Mouse (Mus musculus): ENCODE measurements around the gene Vti1b. TPM values are rescaled to one million over a fixed set of nuclear protein-coding genes. Genes with fewer than 3 reads are reported as not detected.
"Not testable (repeated sequence)": the region's sequence is repeated elsewhere in the genome, so short reads cannot be mapped to it uniquely, and the experiment has no call there.

The Vti1b gene
- 147 and 182 TPM in 2 replicates for total RNA-seq (2017)

DNA sequence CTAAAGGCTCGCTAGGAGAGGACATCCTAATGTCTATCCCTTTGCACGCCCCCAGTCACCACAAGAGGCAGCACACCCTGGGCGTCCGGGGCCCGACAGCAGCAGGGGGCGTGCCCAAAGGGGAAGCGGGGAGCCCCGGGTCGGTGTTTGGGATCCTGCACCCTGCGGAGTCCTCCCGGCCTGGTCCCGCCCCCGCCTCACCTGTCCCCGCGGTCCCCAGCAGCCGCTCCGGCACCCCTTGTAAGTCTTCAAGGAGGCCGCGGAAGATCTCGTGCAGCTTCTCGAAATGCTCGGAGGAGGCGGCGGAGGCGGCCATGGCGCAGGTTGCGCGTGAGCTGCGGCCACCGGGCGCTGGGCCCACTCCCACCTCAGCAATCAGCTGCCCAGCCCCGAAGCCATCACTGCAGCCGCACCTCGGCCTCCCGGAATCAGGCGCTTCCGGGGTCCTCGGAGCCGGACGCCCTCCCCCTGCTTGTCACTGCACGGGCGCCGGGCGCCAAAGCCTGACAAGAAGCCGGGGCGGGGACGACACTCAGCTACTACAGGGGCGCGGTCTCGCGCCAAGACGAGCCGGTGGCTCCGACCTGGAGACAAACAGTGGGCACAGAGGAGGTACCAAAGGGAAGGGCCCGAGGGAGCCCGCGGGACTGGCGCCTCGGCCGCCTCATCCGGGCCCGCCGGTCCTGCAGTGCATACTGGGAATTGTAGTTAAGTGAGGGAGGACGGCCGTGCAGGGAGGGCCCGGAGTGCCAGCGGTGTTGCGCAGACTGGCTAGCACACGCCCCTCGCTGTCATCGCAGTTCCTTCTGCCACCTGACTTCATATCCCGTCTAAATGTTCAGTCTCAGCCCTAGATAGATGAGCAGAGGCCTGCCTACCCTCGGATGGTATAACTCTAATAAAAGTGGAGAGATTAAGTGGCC lies at the start of gene Vti1b:
Gene Vti1b, minus strand, starts transcription at position 649 of the 923 bp plus-strand sequence.
- peak; percentile 97 for ATAC-seq (replicated peaks; ENCODE audit: low read depth, poor library complexity, severe bottlenecking)

DNA sequence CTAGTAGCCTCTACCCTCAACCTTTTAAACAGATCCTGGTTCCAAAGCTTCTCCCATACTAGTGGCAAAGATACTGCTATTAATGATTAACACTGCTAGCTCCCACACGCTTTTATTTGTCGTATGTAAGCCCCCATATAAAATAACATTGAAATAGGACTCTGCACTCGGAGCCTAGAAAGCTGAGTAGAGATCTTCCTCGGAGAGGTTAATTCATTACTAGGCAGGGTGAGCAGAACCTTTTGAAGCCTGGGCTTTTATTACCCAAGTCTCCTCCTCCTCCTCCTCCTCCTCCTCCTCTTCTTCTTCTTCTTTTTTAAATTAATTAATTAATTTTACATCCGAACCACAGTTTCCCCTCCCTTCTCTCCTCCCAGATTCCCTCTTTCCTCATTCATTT lies 45.0 kb upstream of the Vti1b start:
- ATAC-seq (replicated peaks; ENCODE audit: low read depth, poor library complexity, severe bottlenecking) = no peak

DNA sequence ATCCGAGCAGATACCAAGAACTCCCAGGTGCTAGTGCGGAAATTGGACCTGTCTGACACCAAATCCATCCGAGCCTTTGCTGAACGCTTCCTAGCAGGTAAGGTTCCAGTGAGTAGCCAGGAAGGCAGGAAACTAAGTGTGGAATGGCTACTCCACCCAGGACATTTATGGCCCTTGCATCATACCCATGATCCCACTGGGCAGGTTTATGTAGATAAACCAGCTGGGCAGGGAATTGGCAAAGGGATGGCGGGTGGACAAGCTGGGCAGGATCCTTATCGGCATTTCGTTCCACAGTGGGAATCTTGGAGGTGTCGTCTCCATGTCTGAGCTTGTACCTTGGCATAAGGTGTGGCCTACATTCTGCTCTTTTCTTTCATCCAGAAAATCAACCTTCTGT lies 39.0 kb upstream of the Vti1b start:
- no peak for ATAC-seq (replicated peaks; ENCODE audit: low read depth, poor library complexity, severe bottlenecking)

DNA sequence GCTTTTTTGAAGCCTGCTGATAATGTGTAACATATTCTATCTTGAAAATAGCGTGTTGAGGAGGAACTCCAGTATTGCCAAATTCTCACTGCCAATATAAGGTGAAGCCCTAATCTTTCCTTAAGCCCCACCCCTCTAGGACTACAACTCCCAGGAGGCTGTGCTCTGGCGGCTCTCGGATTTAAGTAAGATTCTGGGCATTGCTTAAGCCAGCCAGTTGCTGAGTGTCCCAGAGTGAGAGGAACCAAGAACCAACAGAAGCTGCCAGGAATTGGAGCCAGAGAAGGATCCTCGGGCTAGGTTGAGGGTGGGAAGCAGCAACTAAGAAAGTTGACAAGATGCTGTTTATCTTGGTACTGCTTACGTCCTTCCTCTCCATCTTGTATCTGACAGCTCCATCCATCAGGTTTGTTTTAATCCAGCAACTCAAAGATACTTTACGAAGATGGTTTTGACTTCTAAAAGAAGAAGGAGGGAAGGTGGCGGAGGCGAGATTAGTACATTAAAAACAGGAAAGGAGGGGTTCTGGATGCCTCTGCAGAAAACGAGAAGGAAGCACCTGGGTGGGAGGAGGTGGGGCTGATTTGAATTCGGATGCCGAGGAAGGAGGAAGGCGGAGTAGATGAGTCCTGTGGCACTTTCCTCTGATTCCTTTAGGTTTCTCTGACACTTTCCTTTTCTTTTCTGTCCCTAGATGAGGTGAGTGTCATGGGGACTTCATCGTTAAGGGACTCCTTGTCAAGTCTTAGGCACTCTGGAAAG lies 36.4 kb upstream of the Vti1b start, which contains the start of gene Rdh12:
Gene Rdh12, plus strand, starts transcription at position 212 of the 762 bp plus-strand sequence.
- peak; percentile 95 for ATAC-seq (replicated peaks; ENCODE audit: low read depth, poor library complexity, severe bottlenecking)

DNA sequence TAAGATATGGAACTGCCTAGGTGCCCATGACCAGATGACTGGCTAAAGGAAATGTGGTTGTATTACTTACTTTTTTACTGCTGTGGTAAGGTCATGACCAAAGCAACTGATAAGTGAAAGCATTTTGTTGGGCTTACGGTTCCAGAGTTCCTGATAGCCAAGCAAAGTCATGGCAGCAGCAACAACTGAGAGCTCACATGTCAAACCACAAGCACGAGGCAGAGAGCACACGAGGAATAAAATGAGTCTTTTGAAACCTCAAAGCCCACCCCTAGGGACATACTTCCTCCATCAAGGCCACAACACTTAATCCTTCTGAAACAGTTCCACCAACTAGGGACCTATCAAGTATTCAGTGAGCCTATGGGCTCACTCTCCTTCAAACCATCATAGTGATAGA lies 29.4 kb upstream of the Vti1b start:
- no peak for ATAC-seq (replicated peaks; ENCODE audit: low read depth, poor library complexity, severe bottlenecking)

DNA sequence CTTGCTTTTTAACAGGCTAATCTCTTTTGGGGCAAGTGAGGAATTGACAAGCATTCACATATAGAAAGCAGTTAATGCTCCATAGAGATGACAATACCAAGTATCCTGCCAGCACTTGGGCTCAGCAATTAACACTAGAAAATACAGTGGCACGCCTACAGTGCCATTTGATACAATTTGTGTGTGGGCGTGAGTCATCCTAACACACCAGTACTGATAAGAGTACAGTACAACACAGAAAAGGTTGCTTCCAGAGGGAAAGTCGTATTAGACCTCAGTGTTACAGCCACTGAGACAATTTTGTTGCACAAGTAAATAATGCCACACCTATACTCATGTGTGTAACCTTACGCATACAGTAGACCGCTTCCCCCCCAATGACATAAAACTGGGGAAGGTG lies 24.6 kb upstream of the Vti1b start:
- ATAC-seq (replicated peaks; ENCODE audit: low read depth, poor library complexity, severe bottlenecking) = no peak

DNA sequence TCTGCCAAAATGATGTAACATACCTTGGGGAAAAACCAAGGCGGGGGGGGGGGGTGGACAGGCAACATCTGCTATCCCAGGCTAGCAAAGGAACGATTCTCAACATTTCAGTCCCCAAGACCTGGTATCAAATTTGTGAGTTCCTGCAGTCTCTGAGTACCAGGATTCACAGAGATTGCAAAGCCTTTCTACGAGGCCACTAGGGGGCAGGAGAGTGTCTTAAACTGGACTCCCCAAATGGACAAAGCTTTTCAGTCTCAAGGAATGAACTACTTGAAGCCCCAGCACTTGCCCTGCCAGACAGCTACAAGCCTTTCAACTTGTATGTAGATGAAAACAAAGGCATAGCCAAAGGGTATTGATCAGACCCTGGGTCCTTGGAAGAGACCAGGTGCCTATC lies 21.0 kb upstream of the Vti1b start:
- peak; percentile 56; the same call in 1 of the 2 replicates for ATAC-seq (replicated peaks; ENCODE audit: low read depth, poor library complexity, severe bottlenecking)

GRCm38 (mm10) chr12:79192193-79192592 lies 19.7 kb upstream of the Vti1b start, which contains the start of gene Rdh11:
Rdh11 (minus strand) TSS chr12:79192293.
- no peak for ATAC-seq (replicated peaks; ENCODE audit: low read depth, poor library complexity, severe bottlenecking)

- peak; percentile 95 for ATAC-seq (replicated peaks; ENCODE audit: low read depth, poor library complexity, severe bottlenecking)
Observed at GRCm38 (mm10) chr12:79191701-79192100, 19.2 kb upstream of the Vti1b start.

DNA sequence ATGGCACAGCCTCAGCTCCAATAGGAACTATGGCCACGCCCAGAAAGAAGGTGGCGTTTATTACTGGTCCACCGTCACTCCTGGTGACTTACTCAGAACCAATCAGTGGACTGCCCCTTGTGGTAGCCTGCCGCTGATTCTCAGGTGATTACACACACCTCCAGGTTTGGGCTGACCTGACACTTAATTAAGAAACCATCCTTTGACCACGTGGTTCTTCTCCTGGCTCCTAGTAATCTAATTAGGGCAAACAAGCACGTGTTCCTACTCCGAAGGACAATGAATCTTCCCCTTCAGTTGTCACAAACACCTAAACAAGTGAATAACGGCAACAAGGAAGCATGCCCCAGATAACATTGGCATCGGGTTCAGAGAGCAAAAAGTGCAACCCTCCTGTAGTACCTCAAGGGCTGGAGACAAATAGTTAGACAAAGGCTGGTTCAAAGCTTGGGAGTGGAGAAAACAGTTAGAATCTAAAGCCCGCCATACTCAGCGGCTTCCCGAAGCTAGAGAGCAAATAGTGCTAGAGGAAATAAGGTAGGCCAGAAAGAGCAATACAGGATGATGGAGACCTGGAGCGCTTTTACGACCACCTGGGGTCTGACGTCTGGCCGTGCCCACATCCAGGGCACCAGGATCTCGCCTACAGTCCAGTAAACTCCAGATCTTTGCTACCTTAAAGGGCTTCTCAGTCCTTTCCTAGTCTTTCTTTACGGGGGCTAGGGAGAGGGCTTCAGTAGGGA lies 18.6 kb upstream of the Vti1b start:
- ATAC-seq (replicated peaks; ENCODE audit: low read depth, poor library complexity, severe bottlenecking) = peak; percentile 89

- ATAC-seq (replicated peaks; ENCODE audit: low read depth, poor library complexity, severe bottlenecking) = not testable (repeated sequence)
Observed at GRCm38 (mm10) chr12:79185160-79185559, 12.7 kb upstream of the Vti1b start.

- ATAC-seq (replicated peaks; ENCODE audit: low read depth, poor library complexity, severe bottlenecking) = no peak
Observed at GRCm38 (mm10) chr12:79175998-79176397, 3.5 kb upstream of the Vti1b start.

- no peak for ATAC-seq (replicated peaks; ENCODE audit: low read depth, poor library complexity, severe bottlenecking)
Observed at GRCm38 (mm10) chr12:79173721-79174120, 1.3 kb upstream of the Vti1b start.

GRCm38 (mm10) chr12:79171269-79171995 lies 1.0 kb downstream of the Vti1b start:
- ATAC-seq (replicated peaks; ENCODE audit: low read depth, poor library complexity, severe bottlenecking) = no peak

DNA sequence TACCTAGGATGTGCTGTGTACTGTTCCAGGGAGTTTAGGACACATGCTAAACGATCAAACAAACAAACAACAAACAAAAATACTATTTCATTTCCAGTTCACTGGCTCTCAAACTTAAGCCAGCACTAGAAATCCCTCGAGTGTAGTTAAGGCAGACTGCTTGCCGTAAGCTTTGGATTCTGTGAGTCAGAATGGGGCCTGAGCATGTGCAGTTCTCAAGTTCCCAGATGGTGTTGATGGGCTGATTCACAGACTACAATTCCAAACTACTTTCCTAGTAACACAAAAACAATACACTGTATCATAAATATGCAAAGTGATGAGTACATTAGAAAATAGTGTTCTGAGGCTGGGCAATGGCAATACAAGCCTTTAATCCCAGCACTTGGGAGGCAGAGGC lies 2.0 kb downstream of the Vti1b start:
- ATAC-seq (replicated peaks; ENCODE audit: low read depth, poor library complexity, severe bottlenecking) = no peak

DNA sequence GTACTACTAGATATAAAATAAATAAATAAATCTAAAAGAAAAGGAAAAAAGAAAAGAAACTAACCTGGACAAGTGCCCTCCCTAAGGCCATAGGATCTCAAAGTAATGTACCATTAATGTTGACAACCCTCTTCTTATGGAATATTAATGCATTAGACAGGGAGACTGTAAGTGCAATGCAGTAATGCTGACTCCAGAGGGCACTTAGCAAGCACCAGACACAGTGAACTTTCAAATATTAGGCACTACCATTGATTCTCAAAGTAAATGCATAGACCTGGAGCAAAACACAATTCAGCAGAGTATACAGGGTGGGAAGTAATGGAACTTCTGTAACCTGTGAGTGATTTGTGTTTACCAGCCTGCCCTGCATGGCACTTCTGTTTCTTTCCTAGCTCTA lies 3.3 kb downstream of the Vti1b start:
- ATAC-seq (replicated peaks; ENCODE audit: low read depth, poor library complexity, severe bottlenecking) = no peak

DNA sequence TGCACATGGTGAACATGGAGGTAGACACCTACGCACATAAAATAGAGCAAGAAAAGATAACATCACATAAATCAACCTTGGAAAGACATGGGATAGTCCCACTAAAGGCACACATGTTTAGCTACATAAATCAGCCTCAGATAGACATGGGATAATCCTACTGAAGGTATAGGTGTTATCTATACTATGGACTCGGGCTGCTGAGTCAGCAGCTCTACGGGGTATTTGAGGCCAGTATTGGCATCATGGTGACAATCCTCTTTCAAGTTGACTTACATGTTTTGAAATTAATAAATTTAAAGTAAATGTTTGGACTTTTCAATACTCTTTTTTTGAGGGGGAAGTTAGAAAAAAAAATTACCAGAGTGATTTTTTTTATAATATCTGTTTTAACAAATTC lies 9.6 kb downstream of the Vti1b start:
- ATAC-seq (replicated peaks; ENCODE audit: low read depth, poor library complexity, severe bottlenecking) = no peak

DNA sequence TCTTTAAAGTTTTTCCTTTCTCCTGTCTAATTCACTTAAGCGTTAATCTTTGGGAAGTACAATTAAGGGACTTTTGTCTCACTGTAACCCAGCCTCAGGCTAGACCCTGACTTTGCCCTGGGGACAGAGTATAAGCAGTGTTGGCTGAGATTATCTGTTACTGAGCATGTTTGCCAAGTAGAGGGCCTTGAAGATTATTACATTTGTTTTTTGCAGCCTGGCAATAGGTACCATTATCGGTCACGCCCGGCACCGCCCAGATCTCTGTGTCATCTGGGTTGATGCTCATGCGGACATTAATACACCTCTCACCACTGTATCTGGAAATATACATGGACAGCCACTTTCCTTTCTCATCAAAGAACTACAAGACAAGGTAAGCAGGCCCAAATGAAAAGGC lies 22.8 kb downstream of the Vti1b start:
- ATAC-seq (replicated peaks; ENCODE audit: low read depth, poor library complexity, severe bottlenecking) = no peak

GRCm38 (mm10) chr12:79141384-79141783 lies 31.1 kb downstream of the Vti1b start:
- no peak for ATAC-seq (replicated peaks; ENCODE audit: low read depth, poor library complexity, severe bottlenecking)

DNA sequence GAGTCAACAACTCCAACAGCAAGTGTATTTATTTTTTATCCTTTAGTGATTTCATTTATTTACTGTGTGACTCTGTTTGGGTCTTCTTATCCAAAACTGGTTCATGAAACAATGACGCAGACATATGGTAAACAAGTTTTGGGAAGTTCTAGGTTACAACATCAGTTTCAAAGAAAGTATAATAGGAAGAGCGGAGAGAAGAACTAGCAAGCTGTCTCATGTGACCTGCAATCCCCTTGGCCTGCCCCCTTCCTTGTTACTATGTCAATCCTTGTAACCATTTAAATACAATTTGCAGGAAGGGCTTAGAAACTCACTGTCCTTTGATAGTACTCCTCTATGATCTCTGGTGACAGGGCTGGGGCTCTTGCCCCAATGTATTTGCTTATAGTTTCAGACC lies 31.7 kb downstream of the Vti1b start:
- ATAC-seq (replicated peaks; ENCODE audit: low read depth, poor library complexity, severe bottlenecking) = no peak
